Mouse (Mus musculus): ENCODE results near the gene Gpatch8.
A peak's percentile ranks its signal among the peaks of the same experiment; 100 is the strongest.

Gene Gpatch8

GRCm38 (mm10) chr11:102455740-102456396 is 100.3 kb downstream of the Gpatch8 start:
- DNase-seq (ENCODE audit: low read depth in 2 of 2, low spot score in 2 of 2), result no peak

DNA sequence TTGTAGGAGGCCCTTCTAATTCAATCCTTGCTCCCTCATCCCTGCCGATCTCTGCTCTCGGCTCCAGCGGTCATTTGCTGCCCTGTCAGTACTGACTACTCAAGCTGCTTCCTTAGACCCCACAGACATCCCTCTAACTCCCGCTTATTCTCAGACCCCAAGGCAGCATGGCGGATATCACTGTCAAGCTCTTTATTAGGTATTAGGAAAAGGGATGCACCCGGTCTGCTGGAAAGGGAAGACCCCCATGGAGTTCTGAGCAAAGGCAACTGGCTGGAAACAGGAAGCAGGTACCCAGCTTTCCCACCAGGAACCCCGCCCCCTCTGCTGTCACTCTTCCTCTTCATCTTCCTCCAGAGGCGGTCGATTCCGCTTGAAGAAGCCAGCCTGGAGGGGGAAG is 103.1 kb downstream of the Gpatch8 start:
- no peak for DNase-seq (ENCODE audit: low read depth in 2 of 2, low spot score in 2 of 2)

DNA sequence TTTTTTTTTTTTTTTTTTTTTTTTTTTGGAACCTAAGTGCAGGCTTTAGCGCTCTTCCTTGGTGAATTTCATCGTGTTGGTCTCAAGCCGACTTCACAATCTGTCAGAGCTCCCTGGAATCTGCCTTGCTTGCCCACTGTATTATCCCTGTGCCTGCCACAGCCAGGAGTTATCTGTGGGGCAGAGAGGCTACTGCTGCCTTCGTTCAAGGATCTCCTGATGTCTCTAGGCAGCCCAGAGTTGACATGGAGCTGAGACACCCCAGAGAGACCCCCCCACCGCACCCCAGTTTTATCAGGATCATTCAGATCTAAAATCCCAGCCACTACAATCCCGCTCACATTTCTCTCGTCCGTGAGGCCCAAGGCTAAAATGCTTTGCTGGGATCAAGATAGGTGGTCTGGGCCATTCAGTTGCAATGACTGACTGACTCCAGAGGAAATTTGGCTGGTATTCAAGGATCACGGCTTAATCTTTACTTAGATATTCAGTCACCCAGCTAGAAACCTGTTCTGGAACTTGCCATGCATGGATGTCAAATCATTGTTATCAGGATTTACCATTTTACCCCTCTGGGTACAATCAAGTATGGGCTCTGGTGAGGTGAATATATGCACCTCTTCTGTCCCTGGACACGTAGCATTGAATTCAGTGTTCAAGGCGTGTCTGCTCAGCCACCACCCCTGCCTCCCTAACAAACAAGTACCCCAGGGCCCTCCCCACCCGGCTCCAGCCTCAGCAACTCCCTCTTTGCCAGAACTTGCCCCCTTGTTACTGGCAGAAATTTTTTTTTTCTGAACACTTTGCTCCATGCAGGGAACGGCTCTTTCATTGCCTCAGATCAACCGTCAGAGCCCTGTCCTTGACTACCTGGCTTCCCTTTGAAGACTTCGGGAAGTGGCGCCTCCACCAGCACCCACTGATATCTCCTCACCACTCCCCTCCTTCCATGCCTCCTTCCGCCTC is 106.9 kb downstream of the Gpatch8 start:
- DNase-seq (ENCODE audit: low read depth in 2 of 2, low spot score in 2 of 2), result no peak

DNA sequence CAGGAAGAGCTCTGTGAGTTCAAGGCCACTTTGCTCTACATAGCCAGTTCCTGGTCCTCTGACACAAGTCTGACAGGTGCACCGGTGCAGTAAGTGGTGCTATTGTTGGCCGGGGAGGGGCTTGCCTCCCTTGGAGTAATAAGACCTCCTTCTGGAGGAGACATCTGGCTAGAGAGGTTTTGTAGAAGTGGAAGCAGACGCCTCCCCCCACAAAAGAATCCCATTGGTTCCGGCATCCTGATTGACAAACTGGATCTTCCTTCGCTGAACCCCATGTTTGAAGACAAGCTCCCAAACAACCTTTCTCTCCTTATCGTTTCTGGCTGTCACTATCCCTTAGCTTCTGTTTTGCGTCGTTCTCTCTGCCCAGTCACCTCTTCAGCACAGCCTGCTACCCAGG is 107.9 kb downstream of the Gpatch8 start:
- DNase-seq (ENCODE audit: low read depth in 2 of 2, low spot score in 2 of 2), result no peak

GRCm38 (mm10) chr11:102447497-102447896 is 108.7 kb downstream of the Gpatch8 start, which contains the start of gene Fam171a2:
TSS of gene Fam171a2 (minus strand) at chr11:102447682.
- peak; percentile 63 to 80 for DNase-seq (ENCODE audit: low read depth in 2 of 2, low spot score in 2 of 2)

DNA sequence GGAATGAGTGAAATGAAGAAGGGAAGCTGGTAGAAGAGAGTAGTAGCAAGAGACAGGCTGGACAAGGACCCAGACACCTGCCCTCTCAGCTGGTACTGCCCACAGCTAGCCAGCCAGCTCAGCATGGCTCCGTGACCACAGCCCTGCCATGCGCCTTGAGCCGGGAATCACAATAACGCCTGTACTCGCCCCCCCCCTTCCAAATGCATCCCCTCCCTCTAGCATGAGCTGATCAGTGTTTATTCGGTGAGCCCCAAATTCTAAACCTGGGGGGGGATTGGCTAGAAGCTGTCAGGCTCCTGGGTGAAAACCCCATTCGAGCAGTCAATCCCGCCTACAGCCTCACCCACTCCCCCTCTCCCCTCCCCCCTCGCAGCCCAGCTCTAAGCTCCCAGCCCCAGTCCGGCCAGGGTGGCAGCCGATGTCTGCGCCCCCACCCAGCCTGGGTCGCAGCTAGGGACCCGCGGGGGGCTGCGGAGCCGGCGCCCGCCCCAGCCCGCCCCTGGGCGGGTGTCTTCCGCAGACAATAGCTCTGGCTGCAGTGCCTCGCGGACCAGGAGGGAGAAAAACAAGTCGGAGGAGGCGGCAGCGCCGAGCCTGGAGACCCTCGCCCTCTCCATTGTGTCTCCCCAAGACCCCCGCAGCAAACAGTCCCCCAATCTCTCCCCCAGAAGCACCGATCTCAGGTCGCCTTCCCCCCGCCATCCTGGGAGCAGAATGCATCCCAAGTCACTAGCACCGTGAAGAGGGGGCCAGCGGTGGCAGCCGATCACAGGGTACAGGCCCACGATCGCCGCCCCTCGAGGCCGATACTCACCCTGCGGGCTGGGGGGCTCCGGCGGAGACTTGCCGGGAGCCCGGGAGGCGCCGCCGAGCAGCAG is 109.4 kb downstream of the Gpatch8 start:
- no peak for DNase-seq (ENCODE audit: low read depth in 2 of 2, low spot score in 2 of 2)

GRCm38 (mm10) chr11:102445891-102446361 is 110.3 kb downstream of the Gpatch8 start:
- DNase-seq (ENCODE audit: low read depth in 2 of 2, low spot score in 2 of 2), result no peak

DNA sequence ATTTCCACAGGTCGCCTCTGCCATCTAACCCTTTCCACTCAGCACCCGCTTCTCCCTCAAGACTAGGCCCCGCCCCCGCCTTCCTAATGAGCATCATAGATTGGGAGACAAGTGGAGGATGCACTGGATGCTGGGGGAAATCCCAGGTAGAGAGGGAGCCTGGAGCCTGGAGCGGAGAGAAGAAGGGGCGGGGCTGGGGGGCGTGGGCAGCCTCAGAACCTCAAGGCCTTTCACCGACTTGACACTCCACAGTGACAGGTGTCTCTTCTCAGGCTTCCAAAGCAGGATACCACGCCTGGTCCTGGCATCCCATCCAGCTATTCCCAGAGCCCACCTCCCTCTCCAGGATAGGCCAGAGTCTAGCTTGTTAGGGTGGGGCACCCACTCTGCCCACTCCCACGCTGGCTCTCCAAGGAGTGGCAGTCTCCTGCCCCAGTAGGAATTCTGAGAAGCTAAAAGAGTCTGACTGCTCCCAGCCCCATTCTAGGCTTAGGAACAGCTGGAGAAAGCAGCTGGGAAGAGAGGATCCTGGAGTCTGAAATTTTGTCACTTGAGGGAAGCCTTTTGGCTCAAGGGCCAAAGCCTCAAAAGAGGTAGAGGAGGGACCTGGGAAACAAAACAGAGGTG is 110.8 kb downstream of the Gpatch8 start:
- DNase-seq (ENCODE audit: low read depth in 2 of 2, low spot score in 2 of 2), result no peak

DNA sequence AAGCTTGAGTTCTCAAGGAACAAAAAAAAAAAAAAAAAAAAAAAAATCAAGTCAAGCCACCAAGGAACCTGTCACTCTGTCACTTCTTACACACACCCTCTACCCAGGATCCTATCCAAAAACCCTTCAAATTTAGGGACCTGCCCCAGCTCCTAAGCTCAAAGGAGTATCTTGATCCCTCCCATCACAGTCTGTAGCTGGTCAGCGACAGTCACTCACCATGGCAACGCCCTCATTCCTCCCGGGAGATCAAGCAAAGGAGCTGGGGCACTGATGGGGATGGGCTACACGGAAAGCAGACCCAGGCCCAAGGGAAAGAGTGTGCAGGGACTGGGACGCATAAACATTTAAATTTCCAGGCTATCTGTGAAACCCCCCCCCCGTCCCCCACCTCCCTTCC is 111.4 kb downstream of the Gpatch8 start:
- no peak for DNase-seq (ENCODE audit: low read depth in 2 of 2, low spot score in 2 of 2)

DNA sequence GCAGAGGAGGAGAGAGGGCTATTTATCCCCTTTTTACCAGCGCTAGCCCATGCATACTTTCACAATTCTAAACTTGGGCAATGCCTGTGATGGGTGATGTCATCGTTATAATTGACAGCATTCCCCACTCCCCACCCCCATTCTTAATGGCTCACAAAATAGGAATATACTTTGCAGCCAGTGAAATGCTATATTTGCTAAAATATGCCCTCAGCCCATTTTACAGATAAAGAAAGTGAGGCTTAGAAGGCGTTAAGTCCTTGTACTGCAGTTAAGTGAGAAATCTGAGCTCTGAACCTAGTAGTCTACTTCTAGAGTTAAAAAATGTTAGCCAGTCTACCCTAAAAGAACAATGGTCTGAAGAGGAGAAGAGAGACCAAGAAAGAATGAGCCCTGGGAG is 111.9 kb downstream of the Gpatch8 start:
- DNase-seq (ENCODE audit: low read depth in 2 of 2, low spot score in 2 of 2), result no peak

DNA sequence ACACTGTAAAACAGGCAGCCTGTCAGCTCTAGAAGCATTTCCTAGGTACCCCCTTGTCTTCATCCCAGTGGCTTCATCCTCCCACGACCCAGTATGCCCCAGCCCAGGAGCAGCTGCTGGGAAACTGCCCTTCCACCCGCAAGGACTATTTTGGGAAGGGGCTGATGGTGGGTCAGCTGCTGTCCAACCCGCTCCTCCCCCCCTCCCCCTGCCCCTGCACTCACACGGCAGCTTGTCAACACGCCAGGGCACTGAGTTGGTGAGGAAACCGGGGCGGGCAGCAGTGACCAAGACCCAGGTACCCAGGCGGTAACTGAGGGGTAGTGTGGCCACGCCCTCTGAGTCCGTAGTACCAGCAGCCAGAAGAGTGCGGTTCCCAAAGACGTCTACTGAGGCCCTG is 112.5 kb downstream of the Gpatch8 start:
- DNase-seq (ENCODE audit: low read depth in 2 of 2, low spot score in 2 of 2), result no peak

DNA sequence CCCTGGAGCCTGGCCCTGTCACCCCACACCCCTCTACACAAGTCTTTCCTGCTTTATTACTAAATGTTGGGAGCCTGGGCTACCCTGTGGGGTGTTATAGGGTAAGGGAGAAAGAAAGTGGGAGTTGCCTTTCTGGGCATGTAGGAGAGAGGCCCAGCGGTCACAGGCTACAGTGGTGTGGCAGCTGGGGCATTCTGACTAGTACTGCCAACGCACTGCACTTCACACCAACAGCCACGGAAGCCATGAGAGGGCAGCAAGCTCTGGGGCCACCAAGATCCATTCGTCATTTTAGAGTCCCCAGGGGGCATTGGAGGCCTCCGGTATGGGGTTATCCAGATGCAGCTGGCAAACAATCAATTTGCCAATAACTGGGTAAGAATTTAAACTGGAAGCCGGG is 114.1 kb downstream of the Gpatch8 start:
- DNase-seq (ENCODE audit: low read depth in 2 of 2, low spot score in 2 of 2), result no peak

DNA sequence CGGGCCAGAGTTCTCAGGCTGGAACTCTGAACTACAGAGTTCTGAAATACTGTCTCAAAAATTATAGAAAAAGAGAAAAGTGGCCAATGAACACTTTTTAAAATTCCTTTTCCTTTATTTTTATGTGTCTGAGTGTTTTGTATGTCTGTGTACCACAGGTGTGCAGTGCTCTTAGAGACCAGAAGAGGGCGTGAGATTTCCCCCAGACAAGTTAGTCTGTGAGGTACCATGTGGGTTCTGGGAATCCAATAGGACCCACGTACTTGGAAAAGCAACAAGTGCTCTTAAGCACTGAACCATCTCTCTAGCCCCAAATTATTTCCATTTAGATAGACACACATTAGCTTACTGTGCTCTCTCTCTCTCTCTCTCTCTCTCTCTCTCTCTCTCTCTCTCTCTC is 114.8 kb downstream of the Gpatch8 start:
- no peak for DNase-seq (ENCODE audit: low read depth in 2 of 2, low spot score in 2 of 2)

- no peak for DNase-seq (ENCODE audit: low read depth in 2 of 2, low spot score in 2 of 2)
Measured at GRCm38 (mm10) chr11:102440255-102440654, 115.9 kb downstream of the Gpatch8 start.

DNA sequence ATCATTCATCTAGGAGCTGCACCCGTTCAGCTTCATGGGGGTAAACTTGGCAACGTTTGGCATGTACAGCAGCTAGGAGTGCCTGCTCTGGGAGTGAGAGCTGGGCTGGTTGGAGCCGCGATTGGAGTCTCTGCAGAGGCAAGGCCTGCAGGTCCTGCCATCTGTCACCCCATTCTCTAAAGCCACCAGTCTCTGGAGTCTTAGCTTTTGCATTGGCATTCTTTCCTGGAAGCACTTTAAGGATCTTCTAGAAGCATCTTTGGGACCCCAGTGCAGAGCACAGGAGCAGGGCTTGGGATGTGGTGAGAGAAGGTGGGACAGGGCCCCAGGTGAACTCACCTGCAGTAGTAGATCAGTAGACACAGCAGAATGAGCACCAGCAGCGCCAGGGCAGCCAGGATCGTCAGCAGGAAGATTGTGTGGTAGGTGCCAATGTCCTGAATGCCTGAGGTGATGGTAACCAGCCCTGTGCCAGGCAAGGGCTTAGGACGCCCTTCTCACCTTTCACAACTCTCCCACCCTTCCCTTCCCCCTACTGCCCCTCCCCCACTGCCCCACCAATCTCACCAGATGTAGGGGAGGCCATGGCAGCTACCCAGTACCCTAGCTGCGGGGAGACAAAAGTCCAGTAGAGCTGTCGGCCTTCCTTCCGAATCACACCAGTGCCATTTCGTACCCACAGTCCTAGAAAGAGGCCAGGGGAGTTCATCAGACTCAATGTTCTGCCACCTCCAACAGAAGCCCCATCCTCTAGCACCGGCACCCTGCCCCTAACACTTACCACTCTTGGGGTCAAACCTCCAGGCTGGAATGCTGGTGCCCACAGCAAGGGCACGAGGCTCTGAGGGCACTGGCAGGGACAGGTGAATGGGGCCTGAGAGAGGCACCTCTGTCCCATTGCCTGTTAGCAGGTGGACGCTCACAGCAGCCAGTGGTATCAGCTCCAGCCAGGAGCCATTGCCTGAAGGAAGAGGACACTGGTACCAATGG is 116.8 kb downstream of the Gpatch8 start:
- no peak for DNase-seq (ENCODE audit: low read depth in 2 of 2, low spot score in 2 of 2)

DNA sequence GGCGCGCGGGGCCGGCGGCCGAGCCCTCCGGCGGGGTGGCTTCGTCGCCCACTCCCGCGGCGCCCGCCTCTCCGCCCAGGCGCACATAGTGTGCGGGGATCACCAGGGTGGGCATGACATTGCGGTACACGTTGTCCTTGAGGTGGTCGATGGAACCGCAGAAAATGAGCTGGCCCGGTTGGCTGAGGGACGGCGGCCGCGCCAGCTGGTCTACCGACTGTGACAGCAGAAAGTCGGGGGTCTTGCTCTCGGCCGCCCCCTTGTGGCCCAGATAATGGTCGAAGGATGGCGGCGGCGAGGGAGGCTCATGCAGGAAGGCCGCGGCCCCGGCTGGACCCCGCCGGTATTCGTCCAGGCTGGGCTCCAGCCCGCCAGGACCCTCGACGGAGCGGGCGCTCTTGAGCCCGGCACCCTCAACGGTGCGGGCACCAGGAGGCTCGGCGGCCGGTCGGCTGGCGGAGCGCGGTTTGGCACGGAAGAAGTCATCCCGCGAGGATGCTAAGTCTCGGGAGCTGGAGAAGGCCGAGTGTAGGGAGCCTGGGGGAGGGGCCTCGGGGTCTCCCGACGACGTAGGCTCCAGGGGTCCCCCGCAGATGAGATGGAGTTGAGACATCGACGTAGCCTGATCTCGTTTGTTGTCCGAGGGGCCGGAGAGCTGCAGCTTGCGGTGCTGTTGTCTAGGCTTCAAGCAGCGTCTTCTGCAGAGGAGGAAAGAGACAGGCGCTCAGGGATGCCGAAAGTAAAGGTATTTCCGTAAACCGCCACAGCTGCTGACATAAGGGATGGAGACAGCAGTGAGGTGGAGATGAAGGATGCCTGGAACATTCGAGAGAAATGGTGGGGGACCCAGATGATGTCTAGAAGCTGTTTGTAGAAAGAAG is 117.7 kb downstream of the Gpatch8 start:
- peak; percentile 44 to 62 for DNase-seq (ENCODE audit: low read depth in 2 of 2, low spot score in 2 of 2)

DNA sequence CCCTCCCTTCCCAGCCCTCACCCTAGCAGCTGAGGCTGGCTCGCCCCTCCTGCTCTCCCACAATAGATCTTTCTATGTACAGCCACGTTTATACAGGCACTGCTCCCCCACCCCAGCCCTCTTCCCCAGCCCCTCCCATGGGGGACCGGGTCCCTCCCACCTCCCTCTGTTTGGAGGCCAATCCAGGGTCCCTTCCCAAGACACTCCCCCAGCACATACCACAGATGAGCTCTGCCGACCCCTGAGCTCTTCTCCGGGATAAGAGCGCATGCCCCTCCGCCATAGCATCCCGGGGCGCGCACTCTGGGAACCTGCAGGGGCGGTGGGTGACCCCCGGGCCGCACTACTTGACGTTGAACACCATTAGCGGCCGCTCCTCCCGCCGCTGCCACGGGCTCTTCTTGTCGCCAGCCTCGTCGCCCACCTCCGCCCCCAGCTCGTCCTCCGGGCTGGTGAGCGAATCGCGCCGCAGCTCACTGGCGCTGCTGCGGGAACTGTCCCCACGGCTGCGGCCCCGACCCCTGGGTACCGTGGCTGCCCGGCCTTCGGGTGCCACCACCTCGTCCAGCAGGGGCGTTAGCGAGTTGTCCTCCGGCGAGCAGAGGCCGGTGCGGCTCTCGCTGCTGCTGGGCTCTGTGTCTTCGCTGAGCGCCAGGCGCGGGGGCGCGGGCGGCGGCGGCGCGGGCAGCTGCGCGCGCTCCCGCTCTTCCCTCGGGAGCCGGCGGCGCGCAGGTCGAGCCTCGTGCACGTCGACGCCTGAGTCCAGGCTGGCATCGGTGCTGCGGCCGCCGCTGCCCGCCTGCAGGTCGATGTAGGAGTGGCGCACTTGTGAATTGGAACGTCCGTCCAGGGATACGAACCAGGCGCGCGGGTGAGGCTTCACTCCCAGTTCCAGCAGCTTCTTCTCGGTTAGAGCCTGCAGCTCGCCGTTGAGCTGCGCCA is 118.8 kb downstream of the Gpatch8 start:
- DNase-seq (ENCODE audit: low read depth in 2 of 2, low spot score in 2 of 2), result no peak

DNA sequence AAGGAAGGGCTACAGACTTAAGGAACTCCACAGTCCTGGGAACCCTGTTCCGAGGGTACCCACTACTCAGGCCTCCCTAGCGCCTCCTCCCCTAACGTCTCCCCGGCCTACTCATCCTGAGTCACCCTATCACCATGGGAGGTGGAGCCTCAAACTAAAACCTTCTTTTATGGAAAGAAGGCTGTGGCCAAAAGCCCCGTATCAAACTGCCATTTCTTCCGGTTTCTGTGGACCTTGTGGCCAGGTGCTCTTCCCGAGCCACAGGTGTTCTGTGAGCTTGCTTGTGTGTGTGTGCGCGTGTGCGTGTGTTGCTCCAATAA is 119.8 kb downstream of the Gpatch8 start:
- no peak for DNase-seq (ENCODE audit: low read depth in 2 of 2, low spot score in 2 of 2)

All from CD8-positive naive resting alpha-beta T cell, adult 2 months (primary cell).